Mouse (Mus musculus): Measurements from ENCODE around the gene March9.

DNA sequence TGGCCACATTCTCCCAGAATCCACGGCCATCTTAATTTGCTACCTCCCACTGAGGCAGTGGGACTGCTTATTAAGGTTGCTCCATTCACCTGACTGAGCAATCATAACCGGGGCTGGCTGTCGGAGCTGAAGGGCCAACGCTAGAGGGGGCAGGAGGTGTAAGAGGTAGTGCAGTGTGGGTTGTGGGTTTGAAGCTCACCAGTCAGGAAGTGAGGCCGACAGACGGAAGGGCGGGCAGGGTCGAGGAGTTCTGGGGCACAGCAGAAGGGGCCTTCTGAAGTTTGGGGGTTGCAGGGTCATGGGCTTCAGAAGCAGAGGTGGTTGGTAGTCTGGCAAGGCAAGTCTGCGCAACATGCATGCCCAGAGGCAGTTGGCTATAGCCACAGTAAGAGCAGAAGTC is 15.1 kb upstream of the March9 start, which contains the start of gene Agap2:
- no peak for TF ChIP-seq POLR2A (IDR thresholded peaks at IDR 0.05; ENCODE audit: low read depth, low read length)
- peak; percentile 22; the same call in 1 of the 2 replicates for TF ChIP-seq CTCF (IDR thresholded peaks at IDR 0.05; ENCODE audit: extremely low read depth, insufficient read length, insufficient replicate concordance, low read depth, low read length)
